Mouse (Mus musculus): ENCODE data around the gene Ltb.
A peak's percentile ranks its signal among the peaks of the same experiment; 100 is the strongest.
"Not testable (repeated sequence)": the region's sequence is repeated elsewhere in the genome, so short reads cannot be mapped to it uniquely, and the experiment has no call there.

Ltb gene

GRCm38 (mm10) chr17:35225456-35225855 lies 31.2 kb downstream of the Ltb start:
- DNase-seq (ENCODE audit: low read depth): no peak

DNA sequence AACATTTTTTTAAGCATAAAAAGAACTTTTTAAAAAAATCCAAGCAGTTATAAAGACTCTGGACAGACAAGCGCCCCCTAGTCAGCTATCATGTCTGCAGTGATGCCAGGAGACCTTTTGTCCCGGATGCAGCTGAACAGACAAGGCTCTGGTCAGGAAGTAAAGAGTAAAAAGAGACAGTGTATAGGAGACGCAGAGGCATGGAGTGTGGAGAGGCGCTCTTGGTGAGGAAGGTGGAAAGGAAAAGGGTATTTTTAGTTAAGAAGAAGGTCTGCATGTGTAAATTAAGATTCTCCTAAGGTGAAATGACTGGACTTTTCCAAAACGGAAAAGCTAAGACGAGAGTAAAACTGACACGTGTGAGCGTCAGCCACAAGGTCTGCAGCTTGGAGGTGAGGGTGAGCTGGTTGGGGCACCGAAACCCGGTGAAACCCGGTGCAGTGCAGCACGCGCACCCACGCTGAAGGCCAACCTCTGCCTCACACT lies 32.4 kb downstream of the Ltb start:
- DNase-seq (ENCODE audit: low read depth): peak; percentile 73

DNA sequence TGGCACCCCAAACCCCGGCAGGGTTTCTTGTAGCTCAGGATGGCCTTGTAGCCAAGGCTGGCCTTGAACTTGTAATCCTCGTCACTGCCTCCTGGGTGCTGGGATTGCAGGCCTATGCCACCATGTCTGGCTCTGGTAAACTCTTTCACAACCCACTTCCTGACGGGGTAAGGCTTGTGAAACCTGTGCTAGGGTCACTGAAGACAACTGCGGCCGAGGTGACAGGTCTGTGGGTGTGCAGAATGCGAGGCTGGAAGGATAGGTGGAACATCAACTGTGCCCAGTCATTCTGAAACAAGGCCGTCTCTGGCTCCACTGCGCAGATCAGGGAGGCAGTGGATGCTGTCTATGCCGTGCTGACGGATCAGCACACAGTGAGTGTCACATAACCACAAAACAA lies 36.8 kb downstream of the Ltb start:
- DNase-seq (ENCODE audit: low read depth): peak; percentile 91

DNA sequence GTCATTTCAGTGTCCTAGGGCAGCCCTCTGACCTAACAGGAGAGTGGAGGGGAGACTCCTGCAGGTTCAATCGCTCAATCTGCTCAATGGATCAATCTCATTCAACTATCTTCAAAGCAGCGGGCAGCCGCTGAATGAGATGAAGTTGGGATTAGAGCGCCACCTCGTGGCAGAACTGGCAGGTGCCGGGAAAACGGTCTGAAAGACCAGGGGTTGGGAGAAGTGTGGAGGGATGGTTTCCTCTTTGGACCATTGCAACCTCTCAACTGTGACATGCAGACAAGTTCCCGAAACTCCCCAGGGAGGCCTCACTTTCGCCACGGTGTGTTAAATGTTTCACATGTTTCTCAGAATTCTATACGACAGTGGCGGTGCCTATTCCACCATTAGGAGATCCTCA lies 37.8 kb downstream of the Ltb start:
- DNase-seq (ENCODE audit: low read depth): peak; percentile 94

DNA sequence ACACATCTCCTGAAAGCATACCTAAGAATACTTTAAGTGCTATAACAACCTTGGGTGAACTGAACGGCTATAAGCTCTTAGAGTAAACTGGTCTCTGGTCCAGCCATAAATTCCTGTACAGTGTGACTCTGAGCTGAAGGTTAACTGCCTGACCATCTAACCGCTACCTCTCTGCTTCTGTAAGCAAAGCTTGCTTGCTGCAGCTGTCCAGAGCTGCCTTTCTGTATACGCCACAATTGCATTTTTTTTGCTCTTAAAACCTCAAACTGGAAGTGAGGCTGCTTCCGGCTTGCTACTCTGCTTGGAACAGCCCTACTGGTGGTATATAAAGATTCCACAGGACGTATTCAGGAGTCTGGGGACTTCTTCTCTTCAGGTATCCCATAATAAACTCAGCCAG lies 38.4 kb downstream of the Ltb start:
- DNase-seq (ENCODE audit: low read depth): peak; percentile 84

DNA sequence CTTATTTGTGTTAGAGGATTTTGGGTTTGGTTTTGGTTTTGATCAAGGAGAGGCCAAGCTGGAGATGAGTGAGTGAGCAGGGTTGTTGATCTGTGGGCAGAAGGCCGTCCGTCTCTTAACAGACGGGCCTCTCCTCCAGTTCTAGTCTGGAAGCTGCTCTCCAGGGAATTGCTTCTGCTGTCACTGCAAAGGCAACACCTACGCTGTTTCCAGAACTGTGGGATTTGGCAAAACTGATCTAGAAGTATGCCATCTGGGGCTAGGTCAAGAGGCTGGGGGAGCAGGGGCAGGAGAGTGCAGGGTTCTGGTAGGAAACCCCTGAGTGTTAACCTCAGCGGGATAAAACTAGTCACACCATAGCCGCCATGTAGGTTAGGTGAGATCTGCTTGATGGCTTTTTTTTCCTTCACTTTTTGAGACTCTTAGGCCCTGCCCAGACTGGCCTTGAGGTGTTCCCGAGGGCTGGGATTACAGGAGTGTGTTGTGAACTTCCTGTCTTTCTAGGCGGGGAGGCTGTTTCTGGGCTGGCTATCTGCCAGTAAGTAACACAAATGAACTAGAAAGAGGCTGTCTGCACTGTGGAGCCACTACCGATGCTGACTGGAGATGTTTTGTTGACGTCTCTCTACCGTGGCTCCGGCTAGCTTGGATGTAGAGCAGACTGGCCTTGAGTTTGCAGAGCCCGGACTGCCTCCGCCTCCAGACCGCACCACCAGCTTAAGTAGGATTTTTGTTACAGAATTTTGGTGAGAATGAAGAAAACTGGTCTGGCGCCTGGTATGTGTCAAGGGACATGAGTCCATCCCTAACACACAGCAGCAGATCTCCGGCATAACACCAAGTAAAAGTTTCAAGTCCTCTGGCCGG lies 39.1 kb downstream of the Ltb start, which contains the start of gene Atp6v1g2:
Gene Atp6v1g2, plus strand, starts transcription at position 547 of the 867 bp plus-strand sequence.
- peak; percentile 72 for DNase-seq (ENCODE audit: low read depth)

GRCm38 (mm10) chr17:35234090-35234489 lies 39.9 kb downstream of the Ltb start:
- not testable (repeated sequence) for DNase-seq (ENCODE audit: low read depth)

DNA sequence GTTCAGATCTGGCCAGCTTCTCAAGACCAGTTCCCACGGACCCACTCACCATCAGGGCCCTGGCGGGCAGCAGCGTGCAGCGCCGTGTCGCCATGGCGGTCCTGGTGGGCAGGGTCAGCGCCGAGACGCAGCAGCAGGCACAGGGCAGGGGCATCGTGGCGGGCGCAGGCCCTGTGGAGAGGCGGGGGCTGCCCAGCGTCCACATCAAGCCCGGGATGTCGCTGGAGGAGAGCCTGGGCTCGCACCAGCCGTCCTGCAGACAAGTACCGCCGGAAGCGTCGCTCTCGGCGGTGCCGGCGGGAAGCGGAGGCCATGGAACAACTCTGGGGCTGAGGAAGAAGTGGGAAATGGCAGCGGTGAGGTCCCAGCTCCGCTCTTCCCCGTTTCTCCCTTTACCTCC lies 40.7 kb downstream of the Ltb start:
- DNase-seq (ENCODE audit: low read depth): peak; percentile 71

DNA sequence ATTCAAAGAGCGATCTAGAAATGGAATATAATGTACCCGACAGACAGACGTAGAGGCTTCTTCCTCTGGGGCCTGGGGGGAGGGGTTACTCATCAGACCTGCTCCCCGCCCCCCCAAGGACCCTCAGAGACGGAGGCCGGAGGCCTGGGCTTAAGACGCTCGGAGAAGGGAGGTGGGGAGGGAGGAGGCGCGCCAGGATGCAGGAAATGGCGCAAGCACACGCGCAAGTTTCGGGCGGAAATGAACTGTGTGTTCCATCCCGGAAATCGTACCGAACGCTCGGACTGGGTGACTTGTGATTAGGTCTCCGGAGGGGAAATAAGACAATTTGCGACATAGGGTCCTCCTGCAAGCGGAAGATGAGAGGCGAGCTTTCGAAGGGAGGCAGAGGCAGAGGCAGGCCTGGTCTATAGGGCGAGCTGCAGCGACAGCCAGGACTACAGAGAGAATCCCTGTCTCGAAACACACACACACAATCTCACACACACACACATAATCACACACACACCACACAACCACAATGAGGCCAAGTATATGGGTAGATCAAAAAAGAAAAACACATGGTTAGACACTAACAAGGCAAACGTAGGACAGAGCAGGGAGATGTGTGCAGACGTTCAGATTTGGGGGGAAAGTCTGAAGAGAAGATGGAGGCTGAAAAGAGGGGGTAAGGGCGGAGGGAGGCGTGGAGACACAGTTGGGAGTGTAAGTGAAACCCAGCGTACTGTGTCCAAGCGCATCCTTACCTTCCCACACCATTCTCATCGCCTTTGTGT lies 41.6 kb downstream of the Ltb start, which contains the start of gene Nfkbil1:
Gene Nfkbil1, minus strand, starts transcription at position 179 of the 776 bp plus-strand sequence.
- peak; percentile 96 for DNase-seq (ENCODE audit: low read depth)

DNA sequence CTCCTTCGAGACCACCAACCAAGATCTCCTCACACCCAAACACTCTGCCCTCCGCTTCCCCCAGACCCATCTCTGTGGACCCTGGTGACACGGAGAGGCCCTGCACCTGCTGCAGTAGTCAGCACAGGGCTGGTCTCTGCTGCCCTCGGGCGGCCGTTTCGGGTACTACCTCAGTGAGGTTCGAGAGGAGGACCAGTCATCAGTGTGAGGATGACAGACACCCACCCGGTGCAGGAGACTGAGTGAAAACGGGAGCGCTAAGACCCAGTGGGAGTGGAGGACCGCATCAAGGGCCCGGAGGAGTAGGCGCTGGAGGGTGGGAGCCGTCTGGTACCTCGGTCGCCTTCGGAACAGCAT lies 42.1 kb downstream of the Ltb start:
- DNase-seq (ENCODE audit: low read depth): peak; percentile 97

DNA sequence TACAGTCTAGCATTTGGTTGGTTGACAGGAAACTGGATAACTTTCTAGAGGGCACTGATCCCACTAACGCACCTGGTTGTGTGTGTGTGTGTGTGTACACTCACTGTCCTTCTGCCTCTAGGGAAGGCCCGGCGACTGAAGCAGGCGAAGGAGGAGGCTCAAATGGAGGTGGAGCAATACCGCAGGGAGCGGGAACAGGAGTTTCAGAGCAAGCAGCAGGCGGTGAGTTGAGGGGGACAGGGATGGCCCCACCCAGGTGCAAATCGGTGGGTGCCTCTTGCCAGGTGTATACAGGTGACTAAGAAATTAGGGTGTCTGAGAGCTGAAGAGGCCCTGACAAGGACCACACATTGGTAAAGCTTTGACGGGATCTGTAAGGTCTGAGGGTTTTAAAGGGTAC lies 42.8 kb downstream of the Ltb start:
- DNase-seq (ENCODE audit: low read depth): no peak

DNA sequence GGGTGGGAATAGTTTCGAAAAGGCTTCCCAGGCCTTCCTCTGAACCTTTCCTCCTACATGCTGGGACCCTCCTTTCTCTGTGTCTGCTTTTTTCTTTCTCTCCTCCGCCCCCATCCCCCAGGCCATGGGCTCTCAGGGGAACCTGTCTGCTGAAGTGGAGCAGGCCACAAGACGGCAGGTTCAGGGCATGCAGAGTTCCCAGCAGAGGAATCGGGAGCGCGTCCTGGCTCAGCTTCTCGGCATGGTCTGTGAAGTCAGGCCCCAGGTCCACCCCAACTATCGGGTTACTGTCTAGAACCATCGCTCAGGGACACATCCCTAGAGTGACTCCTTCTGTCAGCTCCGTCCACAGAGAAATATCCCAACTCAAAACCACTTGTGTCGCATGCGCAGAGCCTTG lies 43.3 kb downstream of the Ltb start:
- DNase-seq (ENCODE audit: low read depth): no peak

- DNase-seq (ENCODE audit: low read depth): no peak
Measured at GRCm38 (mm10) chr17:35239700-35240099, 45.5 kb downstream of the Ltb start.

- DNase-seq (ENCODE audit: low read depth): no peak
Measured at GRCm38 (mm10) chr17:35240384-35241304, 46.4 kb downstream of the Ltb start.

DNA sequence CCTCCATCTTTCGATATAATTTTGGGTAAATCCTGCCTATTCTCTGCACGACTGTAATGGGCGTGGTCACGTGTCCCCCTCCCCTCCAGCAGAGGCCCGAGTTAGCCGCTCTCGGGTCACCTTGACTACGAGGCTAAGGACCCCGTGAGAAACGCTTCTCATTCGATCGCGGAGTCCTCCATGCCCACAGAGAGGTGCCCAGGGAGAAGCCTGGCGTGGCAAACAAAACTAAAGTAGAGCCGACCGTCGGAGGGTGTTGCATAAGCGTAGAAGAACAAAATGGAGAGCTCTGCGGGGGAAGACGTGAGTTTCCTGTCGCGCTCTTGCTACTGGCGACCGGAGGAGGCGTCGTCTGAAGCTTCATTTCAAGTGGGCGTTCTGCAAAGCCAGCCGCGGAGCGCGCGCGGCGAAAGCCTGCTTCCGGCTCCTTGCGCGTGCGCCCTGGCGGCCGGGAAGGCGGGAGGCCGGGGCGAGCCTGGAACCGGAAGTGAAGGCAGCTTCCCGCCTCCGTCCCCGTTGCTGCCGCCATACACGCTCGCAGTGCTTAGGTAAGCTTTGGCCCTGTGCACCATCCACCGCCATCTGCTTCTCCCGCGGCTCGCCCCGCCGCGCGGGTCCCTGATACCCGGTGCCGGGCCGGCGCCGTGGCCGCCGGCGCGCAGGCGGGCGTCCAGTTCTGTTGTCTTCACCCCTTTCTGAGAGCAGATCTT lies 47.2 kb downstream of the Ltb start, which contains the start of gene Ddx39b:
Gene Ddx39b, plus strand, starts transcription at position 442 of the 710 bp plus-strand sequence.
- peak; percentile 98 for DNase-seq (ENCODE audit: low read depth)

DNA sequence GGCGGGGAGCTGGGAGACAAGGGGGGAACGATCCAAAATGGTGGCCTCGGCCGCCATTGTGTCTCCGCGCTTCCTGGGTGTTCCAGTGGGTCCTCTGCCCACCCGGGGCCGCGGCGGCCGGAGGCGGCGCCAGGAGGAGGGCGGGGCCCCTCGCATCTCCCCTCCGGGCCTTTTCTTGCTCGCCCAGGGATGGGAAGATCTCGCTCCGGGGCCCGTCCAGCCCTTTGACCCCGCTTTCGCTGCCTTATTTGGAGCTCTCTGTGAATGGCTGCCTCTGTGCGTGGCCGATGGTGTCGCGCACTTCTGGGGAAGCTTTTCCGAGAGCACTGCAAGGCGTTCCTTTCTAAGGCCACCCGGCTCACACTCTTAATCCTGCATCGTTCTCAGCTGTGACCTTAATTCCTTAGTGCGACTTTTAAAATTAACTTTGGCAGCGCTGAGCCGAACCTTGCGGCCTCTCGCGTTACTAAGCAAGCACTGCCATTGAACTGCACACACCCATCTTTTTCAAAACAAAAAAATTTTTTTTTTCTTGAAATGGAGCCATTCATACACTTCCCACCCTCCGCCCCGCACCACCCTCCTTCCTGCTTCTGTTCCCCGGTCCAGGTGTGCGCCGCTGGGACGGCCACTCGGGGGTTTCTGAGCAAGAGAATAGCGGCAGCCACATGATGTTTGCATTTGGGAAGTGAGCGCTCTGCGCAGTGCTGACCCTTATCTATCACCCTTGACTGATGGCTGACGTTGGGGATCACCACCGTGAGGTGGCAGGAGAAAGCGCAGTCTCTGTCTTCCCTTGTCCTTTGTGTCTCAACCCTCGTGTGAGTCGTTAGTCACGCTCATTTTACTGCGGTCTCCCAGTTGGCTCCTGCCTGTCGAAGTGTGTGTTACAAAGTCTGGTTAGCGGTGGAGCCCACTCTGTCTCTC lies 48.0 kb downstream of the Ltb start:
- DNase-seq (ENCODE audit: low read depth): peak; percentile 90

DNA sequence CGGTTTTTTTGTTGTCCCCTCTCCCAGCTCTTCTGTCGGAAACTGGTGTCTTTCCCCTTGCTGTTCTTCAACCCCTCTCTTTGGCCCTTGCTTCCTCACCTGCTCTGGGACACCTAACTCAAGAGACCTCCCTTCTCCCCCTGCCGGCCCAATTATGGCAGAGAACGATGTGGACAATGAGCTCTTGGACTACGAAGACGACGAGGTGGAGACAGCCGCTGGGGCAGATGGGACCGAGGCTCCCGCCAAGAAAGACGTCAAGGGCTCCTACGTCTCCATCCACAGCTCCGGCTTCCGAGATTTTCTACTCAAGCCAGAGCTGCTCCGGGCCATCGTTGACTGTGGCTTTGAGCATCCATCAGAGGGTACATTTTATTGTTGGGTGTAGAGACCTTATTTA lies 48.8 kb downstream of the Ltb start:
- DNase-seq (ENCODE audit: low read depth): peak; percentile 74

- DNase-seq (ENCODE audit: low read depth): no peak
Measured at GRCm38 (mm10) chr17:35244999-35245398, 50.8 kb downstream of the Ltb start.

Measured in induced T-regulatory cell, adult 2 months (primary cell).